Mouse (Mus musculus) midbrain, embryonic 12.5 days (tissue): ENCODE measurements around the gene Sumo3. TPM values are rescaled to one million over a fixed set of nuclear protein-coding genes. Genes with fewer than 3 reads are reported as not detected.

Experiments used
- ATAC-seq: fragments of 200-750 bp; cut with Nextera tagmentation; 2 replicates; pipeline ENCODE4 v1.8.0; 2017; ENCODE audit warnings: low read depth, moderate TSS enrichment, moderate library complexity; ENCODE audit not compliant: low FRiP score
- H3K27ac ChIP-seq: fragments of 300-500 bp; sonication (generic); replicated peaks from 2 replicates; pipeline ENCODE4 v1.5.1; 2016; ENCODE audit warnings: mild to moderate bottlenecking
- H3K27me3 ChIP-seq: fragments of 300-500 bp; sonication (generic); 2 replicates; pipeline ENCODE4 v1.6.1; 2016; ENCODE audit warnings: mild to moderate bottlenecking
- H3K36me3 ChIP-seq: fragments of 300-500 bp; sonication (generic); 2 replicates; pipeline ENCODE4 v1.6.1; 2016
- H3K4me1 ChIP-seq: fragments of 300-500 bp; sonication (generic); 2 replicates; pipeline ENCODE4 v1.6.1; 2016
- H3K4me2 ChIP-seq: fragments of 300-500 bp; sonication (generic); replicated peaks from 2 replicates; pipeline ENCODE4 v1.6.1; 2016; ENCODE audit warnings: mild to moderate bottlenecking, moderate library complexity
- H3K4me3 ChIP-seq: fragments of 300-500 bp; sonication (generic); 2 replicates; pipeline ENCODE4 v1.5.1; 2016; ENCODE audit warnings: mild to moderate bottlenecking
- H3K9ac ChIP-seq: fragments of 300-500 bp; sonication (generic); replicated peaks from 2 replicates; pipeline ENCODE4 v1.6.1; 2016; ENCODE audit warnings: mild to moderate bottlenecking, moderate library complexity
- H3K9me3 ChIP-seq: fragments of 300-500 bp; sonication (generic); 2 replicates; pipeline ENCODE4 v1.6.1; 2016; ENCODE audit warnings: mild to moderate bottlenecking
- WGBS: fragments of 180-500 bp; shearing (Covaris S2); methylation state at CpG from one replicate; pipeline ENCODE4 v1.1.7; 2016; 5-methylcytosine and 5-hydroxymethylcytosine counted together
- polyA plus RNA-seq: library from polyadenylated mRNA; unstranded; fragments of >200 nt; fragmentation: Nextera tagmentation; extraction: Ambion mirVana; gene quantifications from 2 replicates; pipeline ENCODE4 v1.2.1, GENCODE M21; 2016

Gene Sumo3
- polyA plus RNA-seq, 1 experiment from 2014 or later, result 325 TPM

- H3K36me3 ChIP-seq, result peaks cover 29% of the 10 kb centered on the region
- no peak for ATAC-seq
- H3K9me3 ChIP-seq, result no peaks in the 10 kb centered on the region
- H3K4me3 ChIP-seq, result no peak overlapping the region
- H3K4me2 ChIP-seq, result no peak overlapping the region
- peaks cover 7% of the 10 kb centered on the region; the same call in 1 of the 2 replicates for H3K4me1 ChIP-seq
- 92% methylated on average over 1 of the region's 1 CpGs for WGBS
- no peak overlapping the region for H3K27ac ChIP-seq
- H3K27me3 ChIP-seq, result no peaks in the 10 kb centered on the region
- no peak overlapping the region for H3K9ac ChIP-seq
These were observed 24.1 kb downstream of the Sumo3 start for GRCm38 (mm10) chr10:77629970-77630369.

GRCm38 (mm10) chr10:77634016-77634415 lies 28.1 kb downstream of the Sumo3 start:
- ATAC-seq, result no peak
- peaks cover 11% of the 10 kb centered on the region for H3K4me1 ChIP-seq
- 83% methylated on average over 6 of the region's 6 CpGs for WGBS
- no peaks in the 10 kb centered on the region for H3K9me3 ChIP-seq
- peaks cover 62% of the 10 kb centered on the region for H3K36me3 ChIP-seq
- no peak overlapping the region for H3K4me2 ChIP-seq
- H3K27me3 ChIP-seq, result no peaks in the 10 kb centered on the region
- no peak overlapping the region for H3K27ac ChIP-seq
- no peak overlapping the region for H3K4me3 ChIP-seq
- H3K9ac ChIP-seq, result no peak overlapping the region

GRCm38 (mm10) chr10:77634452-77635231 lies 28.7 kb downstream of the Sumo3 start:
- ATAC-seq, result no peak
- peaks cover 65% of the 10 kb centered on the region for H3K36me3 ChIP-seq

GRCm38 (mm10) chr10:77636234-77636922 lies 30.5 kb downstream of the Sumo3 start:
- Histone ChIP-seq H3K4me2 (no peak overlapping the region), H3K9ac (no peak overlapping the region), H3K36me3 (peaks cover 77% of the 10 kb centered on the region), H3K4me3 (no peak overlapping the region), H3K27me3 (no peaks in the 10 kb centered on the region), H3K9me3 (no peaks in the 10 kb centered on the region), H3K4me1 (peaks cover 12% of the 10 kb centered on the region), H3K27ac (no peak overlapping the region)
- WGBS, result 90% methylated on average over 7 of the region's 7 CpGs
- ATAC-seq, result no peak

More at GRCm38 (mm10) chr10:77634452-77635231, 28.7 kb downstream of the Sumo3 start:
- H3K4me3 ChIP-seq, result no peak overlapping the region
- H3K27me3 ChIP-seq, result no peaks in the 10 kb centered on the region
- no peak overlapping the region for H3K4me2 ChIP-seq
- 66% methylated on average over 13 of the region's 13 CpGs for WGBS
- no peak overlapping the region for H3K27ac ChIP-seq
- peaks cover 12% of the 10 kb centered on the region for H3K4me1 ChIP-seq
- no peaks in the 10 kb centered on the region for H3K9me3 ChIP-seq
- H3K9ac ChIP-seq, result no peak overlapping the region

- H3K9ac ChIP-seq, result no peak overlapping the region
- WGBS, result 87% methylated on average over 6 of the region's 6 CpGs
- peaks cover 76% of the 10 kb centered on the region for H3K36me3 ChIP-seq
- H3K9me3 ChIP-seq, result no peaks in the 10 kb centered on the region
- peaks cover 11% of the 10 kb centered on the region for H3K4me1 ChIP-seq
- no peak overlapping the region for H3K4me2 ChIP-seq
- H3K27me3 ChIP-seq, result no peaks in the 10 kb centered on the region
- no peak overlapping the region for H3K27ac ChIP-seq
- no peak overlapping the region for H3K4me3 ChIP-seq
- ATAC-seq, result no peak
These were observed 33.1 kb downstream of the Sumo3 start for GRCm38 (mm10) chr10:77638956-77639355.

GRCm38 (mm10) chr10:77643160-77643559 lies 37.3 kb downstream of the Sumo3 start:
- Histone ChIP-seq H3K4me3 (no peak overlapping the region), H3K9ac (no peak overlapping the region), H3K4me2 (no peak overlapping the region), H3K27me3 (no peaks in the 10 kb centered on the region), H3K9me3 (no peaks in the 10 kb centered on the region), H3K4me1 (peaks cover 5% of the 10 kb centered on the region), H3K36me3 (peaks cover 76% of the 10 kb centered on the region), H3K27ac (no peak overlapping the region)
- WGBS, result 89% methylated on average over 7 of the region's 7 CpGs
- no peak for ATAC-seq

- WGBS, result 95% methylated on average over 5 of the region's 5 CpGs
- ATAC-seq, result no peak
These were observed 39.7 kb downstream of the Sumo3 start for GRCm38 (mm10) chr10:77645571-77645970.

GRCm38 (mm10) chr10:77647461-77647860 lies 41.6 kb downstream of the Sumo3 start:
- Histone ChIP-seq H3K4me2 (no peak overlapping the region), H3K4me1 (no peaks in the 10 kb centered on the region), H3K27ac (no peak overlapping the region), H3K36me3 (peaks cover 43% of the 10 kb centered on the region), H3K9me3 (no peaks in the 10 kb centered on the region), H3K27me3 (no peaks in the 10 kb centered on the region), H3K4me3 (no peak overlapping the region), H3K9ac (no peak overlapping the region)
- ATAC-seq, result no peak
- 92% methylated on average over 1 of the region's 1 CpGs for WGBS

More at GRCm38 (mm10) chr10:77645571-77645970, 39.7 kb downstream of the Sumo3 start:
- Histone ChIP-seq H3K9me3 (no peaks in the 10 kb centered on the region), H3K4me1 (no peaks in the 10 kb centered on the region), H3K27me3 (no peaks in the 10 kb centered on the region), H3K4me2 (no peak overlapping the region), H3K36me3 (peaks cover 60% of the 10 kb centered on the region), H3K9ac (no peak overlapping the region), H3K27ac (no peak overlapping the region), H3K4me3 (no peak overlapping the region)

GRCm38 (mm10) chr10:77647901-77648300 lies 42.0 kb downstream of the Sumo3 start:
- H3K27me3 ChIP-seq, result no peaks in the 10 kb centered on the region
- no peak overlapping the region for H3K4me2 ChIP-seq
- no peaks in the 10 kb centered on the region for H3K4me1 ChIP-seq
- no peak overlapping the region for H3K9ac ChIP-seq
- 90% methylated on average over 8 of the region's 8 CpGs for WGBS
- no peak for ATAC-seq
- no peak overlapping the region for H3K27ac ChIP-seq
- H3K4me3 ChIP-seq, result no peak overlapping the region
- peaks cover 41% of the 10 kb centered on the region for H3K36me3 ChIP-seq
- H3K9me3 ChIP-seq, result no peaks in the 10 kb centered on the region

GRCm38 (mm10) chr10:77652046-77652445 lies 46.1 kb downstream of the Sumo3 start:
- no peak overlapping the region for H3K9ac ChIP-seq
- no peaks in the 10 kb centered on the region for H3K4me1 ChIP-seq
- H3K4me2 ChIP-seq, result no peak overlapping the region
- 0 out of 2 replicates have a peak, but pooled peaks cover under 1% of the 10 kb centered on the region for H3K36me3 ChIP-seq
- 85% methylated on average over 9 of the region's 9 CpGs for whole genome bisulfite sequencing
- H3K9me3 ChIP-seq, result no peaks in the 10 kb centered on the region
- H3K4me3 ChIP-seq, result no peak overlapping the region
- H3K27me3 ChIP-seq, result no peaks in the 10 kb centered on the region
- no peak for ATAC-seq
- H3K27ac ChIP-seq, result no peak overlapping the region

GRCm38 (mm10) chr10:77658286-77658994 lies 52.5 kb downstream of the Sumo3 start:
- no peak overlapping the region for H3K4me3 ChIP-seq
- H3K36me3 ChIP-seq, result no peaks in the 10 kb centered on the region
- H3K9ac ChIP-seq, result no peak overlapping the region
- no peaks in the 10 kb centered on the region for H3K4me1 ChIP-seq
- no peak for ATAC-seq
- WGBS, result 80% methylated on average over 15 of the region's 15 CpGs
- H3K4me2 ChIP-seq, result no peak overlapping the region
- H3K27ac ChIP-seq, result no peak overlapping the region
- no peaks in the 10 kb centered on the region for H3K9me3 ChIP-seq
- H3K27me3 ChIP-seq, result no peaks in the 10 kb centered on the region
